Mouse (Mus musculus) heart, postnatal 0 days (tissue): ENCODE measurements at regions not wholly inside any gene's neighbourhood (a gene's known extent, or its start where the extent isn't known, plus 50 kb on each side); places are given as distances from the start of the nearest gene placed in this dataset.

ENCODE experiments used
- CTCF ChIP-seq: IDR thresholded peaks from 2 replicates; pipeline ENCODE4 v1.5.1; 2016; ENCODE audit warnings: antibody characterized with exemption, control low read depth, low read depth
- EP300 ChIP-seq: IDR thresholded peaks from 2 replicates; pipeline ENCODE4 v1.6.1; 2016; ENCODE audit warnings: antibody characterized with exemption, low read depth

- no peak for TF ChIP-seq CTCF
- TF ChIP-seq EP300, result no peak
These were observed 55.0 kb upstream of the Eef2kmt start for GRCm38 (mm10) chr16:5310736-5311135.
